Mouse (Mus musculus): ENCODE measurements around the gene Gm49369.
"Not testable (repeated sequence)": the region's sequence is repeated elsewhere in the genome, so short reads cannot be mapped to it uniquely, and the experiment has no call there.

The Gm49369 gene

DNA sequence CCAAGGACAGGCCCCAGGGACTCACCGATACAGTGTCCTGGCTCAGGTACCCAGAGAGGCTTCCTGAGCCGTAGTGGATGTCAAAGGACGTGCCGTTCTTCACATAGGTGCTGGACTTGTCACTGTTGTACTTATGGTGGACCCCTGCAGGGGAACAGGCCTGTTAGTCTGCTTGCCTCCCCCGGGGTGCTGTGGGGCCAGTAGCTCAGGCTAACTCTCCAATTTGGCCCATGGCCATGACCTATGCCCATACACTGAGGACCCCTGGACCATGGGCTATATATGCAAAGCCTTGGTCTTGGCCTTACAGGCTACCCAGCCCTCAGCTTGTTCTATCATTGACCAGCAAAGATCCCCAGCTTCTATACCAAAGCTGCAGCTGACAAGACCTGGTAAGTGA lies at the start of gene Gm49369:
Gene Gm49369 (minus strand): TSS at position 101 of the 400 bp plus-strand sequence.
- no peak for DNase-seq (ENCODE audit: low read depth, low spot score)

GRCm38 (mm10) chr7:142431106-142431505 lies 48.6 kb upstream of the Gm49369 start:
- no peak for DNase-seq (ENCODE audit: low read depth, low spot score)

DNA sequence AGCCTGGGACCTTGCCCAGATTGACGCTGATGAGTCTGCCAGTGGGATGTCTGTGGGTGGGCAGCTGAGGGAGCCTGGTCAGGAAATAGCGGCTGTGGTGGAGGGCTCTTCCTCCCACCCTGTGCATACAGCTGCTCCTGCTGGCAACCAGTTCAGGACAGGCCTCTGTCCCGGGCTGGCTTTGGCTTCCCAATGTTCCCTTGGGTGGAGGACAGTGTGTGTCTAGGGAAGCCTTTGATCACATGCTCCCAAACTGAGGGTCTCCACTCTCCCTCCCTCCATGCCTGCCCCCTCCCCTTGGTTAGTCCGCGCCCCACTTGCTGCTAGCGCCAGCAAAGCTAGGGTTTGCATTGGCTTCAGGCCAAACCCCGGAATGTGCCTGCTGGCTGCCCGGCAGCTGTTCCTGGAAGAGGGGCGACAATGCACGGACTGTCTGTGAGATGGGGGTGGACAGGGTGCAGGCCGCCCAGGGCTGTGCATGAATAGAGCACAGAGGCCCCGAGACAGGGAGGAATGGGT lies 47.8 kb upstream of the Gm49369 start:
- no peak for DNase-seq (ENCODE audit: low read depth, low spot score)

- no peak for DNase-seq (ENCODE audit: low read depth, low spot score)
Measured at GRCm38 (mm10) chr7:142428213-142428612, 45.7 kb upstream of the Gm49369 start.

DNA sequence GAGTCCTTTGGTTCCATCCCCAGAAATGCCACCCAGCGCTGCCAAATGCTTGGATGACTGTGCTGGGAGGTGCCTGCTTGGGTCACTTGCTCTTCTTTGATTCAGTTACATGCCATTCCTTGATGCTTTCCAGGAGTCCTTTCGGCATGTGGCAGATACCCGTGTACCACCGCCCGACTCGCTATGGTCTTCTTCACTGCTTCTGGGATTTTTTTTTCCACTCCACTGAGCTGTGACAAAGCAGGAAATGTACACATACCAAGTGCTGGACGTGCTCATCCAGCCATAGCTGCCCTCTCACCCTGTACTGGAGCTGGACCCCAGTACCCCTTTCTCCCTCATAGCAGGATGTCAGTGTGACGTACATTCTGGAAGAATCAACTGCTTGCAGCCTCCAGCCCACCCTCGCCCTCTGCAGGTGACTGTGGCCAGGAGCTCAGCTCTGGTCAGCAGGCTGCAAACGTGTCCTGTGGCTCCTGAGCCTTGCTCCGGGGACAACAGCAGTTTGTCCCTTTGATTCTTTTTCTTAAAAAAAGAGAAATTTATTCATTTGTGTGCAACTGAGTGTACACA lies 43.3 kb upstream of the Gm49369 start:
- DNase-seq (ENCODE audit: low read depth, low spot score), result no peak

DNA sequence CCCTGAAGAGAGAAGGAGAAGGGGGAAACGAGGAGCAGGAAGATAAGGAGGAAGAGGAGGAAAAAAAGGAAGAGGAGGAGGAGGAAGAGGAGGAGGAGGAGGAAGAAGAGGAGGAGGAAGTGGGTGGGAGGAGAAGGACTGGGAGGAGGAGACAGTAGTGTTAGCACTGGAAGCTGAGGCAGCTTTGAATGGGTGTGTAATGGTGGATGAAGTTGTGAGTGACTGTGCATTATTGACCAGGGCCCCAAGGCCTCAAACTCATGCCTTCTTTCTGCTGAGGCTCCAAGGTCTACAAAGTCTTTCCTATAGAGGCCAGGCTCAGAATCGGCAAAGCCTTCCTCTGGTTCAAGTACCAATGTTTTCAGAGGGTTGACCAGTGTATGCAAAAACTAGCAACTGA lies 39.4 kb upstream of the Gm49369 start:
- DNase-seq (ENCODE audit: low read depth, low spot score), result no peak

DNA sequence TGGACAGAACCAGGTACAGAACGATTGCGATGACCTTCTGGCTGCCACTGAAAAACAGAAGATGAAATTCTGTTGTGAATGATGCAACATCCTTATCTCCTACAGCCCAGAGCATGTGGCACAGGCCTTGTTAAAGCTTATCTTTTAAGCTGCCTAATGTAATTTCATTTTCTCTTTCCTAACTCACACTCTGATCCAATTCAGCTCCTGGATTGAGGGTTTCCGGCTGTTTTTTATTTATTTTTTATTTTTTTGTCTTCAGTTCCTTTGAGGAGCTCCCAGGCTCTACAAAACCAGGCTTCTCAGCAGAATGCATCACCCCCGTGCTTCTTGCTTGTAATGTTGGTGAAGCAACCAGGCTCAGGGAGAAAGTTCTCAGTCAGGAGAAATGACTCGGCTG lies 37.4 kb upstream of the Gm49369 start:
- DNase-seq (ENCODE audit: low read depth, low spot score), result no peak

DNA sequence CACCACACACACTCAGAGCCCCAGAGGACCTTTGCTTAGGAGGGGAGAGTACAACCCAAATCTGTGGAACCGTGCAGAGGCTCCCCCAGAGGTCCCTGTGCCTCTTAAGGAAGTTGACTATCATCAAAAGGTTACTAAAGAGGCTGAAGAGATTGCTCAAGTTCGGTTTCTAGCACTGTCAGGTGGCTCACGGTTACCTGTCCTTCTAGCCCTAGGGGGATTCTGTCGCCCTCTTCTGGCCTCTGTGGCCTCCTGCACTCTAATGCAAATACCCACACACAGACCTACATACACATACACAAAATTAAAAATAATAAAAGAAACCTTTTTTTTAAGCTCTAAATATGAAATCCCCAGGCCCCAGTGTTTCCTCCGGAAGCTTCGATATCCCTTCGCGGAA lies 36.2 kb upstream of the Gm49369 start:
- DNase-seq (ENCODE audit: low read depth, low spot score), result no peak

DNA sequence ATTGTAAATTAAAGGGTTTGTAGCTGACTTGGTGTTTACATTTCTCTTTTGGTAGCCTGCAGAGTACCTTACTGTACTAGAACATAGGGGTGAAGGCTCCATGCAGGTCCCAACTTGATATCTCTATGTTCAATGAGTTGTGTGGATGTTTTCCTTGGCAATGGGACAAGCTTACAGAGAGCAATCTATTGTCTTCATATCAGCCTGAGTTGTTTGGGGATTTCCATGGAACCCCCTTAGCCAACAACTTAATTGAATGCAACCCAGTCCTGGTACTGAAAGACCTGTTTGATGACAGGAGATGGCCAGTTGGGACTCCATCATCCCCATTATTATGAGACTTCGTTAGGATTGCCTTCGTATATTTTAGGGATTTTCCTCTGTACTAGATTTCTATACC lies 35.6 kb upstream of the Gm49369 start:
- no peak for DNase-seq (ENCODE audit: low read depth, low spot score)

DNA sequence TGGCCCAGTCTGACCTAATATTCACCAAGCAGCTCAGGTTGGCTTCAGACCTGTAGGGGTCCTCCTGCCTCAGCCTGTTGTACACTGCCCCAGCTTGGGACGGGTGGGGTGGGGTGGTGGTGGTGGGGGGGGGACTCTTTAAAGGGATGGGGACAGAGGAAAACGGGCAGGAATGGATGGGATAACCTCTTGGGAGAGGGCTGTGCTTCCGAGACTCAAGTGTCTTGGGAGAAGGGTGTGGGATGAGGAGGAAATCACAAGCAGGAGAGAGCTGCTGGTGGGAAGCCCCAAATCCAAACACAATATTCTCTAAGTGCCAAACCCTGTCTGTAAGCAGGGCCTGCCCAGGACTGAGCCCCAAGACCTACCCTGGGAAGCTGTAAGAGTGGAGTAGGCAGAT lies 33.8 kb upstream of the Gm49369 start:
- no peak for DNase-seq (ENCODE audit: low read depth, low spot score)

DNA sequence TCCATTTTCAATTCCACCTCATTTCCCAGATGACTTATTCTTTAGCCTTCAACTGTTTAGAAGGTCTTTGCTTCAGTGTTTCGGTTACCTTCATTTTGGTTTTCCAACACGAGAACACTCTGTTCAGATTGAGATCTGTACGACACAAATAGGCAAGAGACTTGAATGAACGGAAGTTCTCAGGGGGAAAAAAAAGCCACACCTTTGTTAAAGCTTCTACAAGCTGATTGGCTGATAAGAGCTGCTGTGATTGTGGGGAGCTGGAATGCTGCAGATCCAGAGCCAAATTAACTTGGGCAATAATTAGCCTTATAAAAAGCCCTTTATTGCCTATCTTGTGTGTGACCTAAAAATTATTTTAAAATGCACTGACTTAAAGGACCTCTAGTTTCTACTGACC lies 32.8 kb upstream of the Gm49369 start:
- no peak for DNase-seq (ENCODE audit: low read depth, low spot score)

- no peak for DNase-seq (ENCODE audit: low read depth, low spot score)
Measured at GRCm38 (mm10) chr7:142413285-142413684, 30.8 kb upstream of the Gm49369 start.

DNA sequence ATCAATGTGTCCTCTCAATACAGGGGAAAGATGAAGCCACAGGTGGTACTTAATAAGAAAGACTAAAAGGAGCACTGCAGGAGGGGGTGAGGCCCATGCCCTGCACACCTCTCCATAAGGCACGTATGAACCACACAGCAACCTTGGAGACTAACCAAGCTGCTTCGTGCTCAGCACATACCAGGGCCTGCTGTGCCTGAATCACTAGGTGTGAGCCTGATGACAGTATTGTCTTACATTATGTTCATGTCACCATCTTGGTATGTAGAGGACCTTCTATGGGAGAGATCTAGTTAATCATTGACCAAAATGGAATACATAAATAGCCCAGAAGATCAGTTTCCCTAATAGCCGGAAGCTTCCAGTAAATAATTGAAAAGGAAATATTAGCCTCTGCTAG lies 27.1 kb upstream of the Gm49369 start:
- no peak for DNase-seq (ENCODE audit: low read depth, low spot score)

DNA sequence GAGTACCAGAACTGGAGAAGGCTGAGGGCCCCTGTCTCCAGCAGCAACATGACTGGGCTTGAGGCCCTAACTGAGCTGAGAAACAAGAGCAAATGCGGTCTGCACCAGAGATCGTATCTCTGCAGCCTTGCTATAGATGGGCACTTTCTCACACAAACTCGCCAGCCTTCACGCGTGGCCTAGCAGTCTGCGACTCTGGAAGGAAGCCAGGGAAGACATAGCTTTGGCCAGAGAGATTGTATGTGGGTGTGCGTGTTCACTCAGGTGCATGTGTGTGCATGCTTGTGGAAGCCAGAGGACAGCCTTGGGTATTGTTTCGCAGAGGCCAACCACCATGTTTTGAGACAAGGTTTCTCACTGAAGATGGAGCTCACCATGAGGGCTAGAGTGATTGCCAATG lies 26.2 kb upstream of the Gm49369 start:
- DNase-seq (ENCODE audit: low read depth, low spot score), result no peak

DNA sequence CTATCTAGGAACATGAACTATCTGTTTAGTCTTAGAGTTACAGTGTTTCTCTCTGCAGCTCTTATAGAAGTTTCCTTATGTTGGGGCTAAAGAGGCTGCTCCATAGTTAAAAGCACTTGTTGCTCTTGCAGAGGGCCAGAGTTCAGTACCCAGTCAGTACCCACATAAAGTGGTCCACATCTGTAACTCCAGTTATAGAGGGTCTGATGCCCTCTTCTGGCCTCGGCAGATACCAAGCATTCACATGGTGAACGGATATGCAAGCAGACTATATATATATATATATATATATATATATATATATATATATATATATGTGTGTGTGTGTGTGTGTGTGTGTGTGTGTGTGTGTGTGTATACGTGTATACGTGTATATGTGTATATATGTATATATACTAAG lies 25.5 kb upstream of the Gm49369 start:
- no peak for DNase-seq (ENCODE audit: low read depth, low spot score)

DNA sequence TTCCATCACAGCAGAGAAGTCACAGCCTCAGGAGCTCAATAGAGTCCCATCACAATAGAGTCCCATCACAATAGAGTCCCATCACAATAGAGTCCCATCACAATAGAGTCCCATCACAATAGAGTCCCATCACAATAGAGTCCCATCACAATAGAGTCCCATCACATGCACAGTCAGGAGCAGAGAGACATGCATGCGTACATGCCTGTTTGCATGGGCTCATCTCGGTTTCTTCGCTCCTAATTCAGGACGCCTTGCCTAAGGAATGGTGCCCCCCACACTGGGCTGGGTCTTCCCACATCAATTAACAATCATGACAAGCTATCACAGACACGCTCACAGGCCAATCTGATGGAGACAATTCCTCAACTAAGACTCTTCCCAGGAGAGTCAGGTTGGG lies 22.7 kb upstream of the Gm49369 start:
- DNase-seq (ENCODE audit: low read depth, low spot score), result not testable (repeated sequence)

DNA sequence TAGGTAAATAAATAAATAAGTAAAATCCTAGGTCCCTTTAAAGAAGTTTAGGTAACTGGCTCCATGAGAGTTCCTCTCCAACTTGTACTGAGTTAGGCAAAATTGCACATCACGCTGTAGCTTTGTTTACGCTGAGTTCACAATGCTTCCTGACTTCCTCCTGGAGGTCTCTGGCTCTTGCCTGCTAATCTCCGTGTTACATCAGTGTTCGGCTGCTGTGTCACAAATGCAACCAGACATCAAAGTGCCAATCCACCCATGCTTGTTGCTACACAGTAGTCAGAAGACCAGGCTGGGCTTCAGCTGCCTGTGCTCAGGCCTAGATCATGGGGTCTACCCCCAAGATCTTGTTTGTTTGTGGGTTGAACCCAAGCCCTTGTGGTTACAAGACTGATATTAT lies 21.1 kb upstream of the Gm49369 start:
- no peak for DNase-seq (ENCODE audit: low read depth, low spot score)

- DNase-seq (ENCODE audit: low read depth, low spot score), result no peak
Measured at GRCm38 (mm10) chr7:142400750-142401142, 18.3 kb upstream of the Gm49369 start.

- no peak for DNase-seq (ENCODE audit: low read depth, low spot score)
Measured at GRCm38 (mm10) chr7:142400112-142400749, 17.8 kb upstream of the Gm49369 start.

- no peak for DNase-seq (ENCODE audit: low read depth, low spot score)
Measured at GRCm38 (mm10) chr7:142399250-142399649, 16.8 kb upstream of the Gm49369 start.

DNA sequence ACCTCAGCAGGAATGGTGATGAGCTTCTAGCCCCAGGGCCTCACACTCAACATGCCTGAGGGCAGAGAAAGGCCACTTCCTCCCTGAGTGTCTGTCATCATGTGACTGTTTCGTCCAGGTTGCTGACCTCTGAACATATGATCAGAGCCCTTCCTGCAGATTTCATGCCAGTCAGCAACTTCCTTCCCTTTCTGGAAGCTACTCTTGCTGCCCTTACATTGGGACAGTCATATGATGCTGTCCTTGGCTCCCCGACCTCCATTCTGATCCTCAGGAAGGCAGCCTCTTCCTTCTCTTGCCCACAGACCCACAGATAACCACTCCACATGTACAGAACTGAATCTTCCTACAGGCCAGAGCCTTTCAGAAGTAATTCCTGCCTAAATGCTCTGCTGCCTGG lies 15.6 kb upstream of the Gm49369 start:
- no peak for DNase-seq (ENCODE audit: low read depth, low spot score)

GRCm38 (mm10) chr7:142396611-142397010 lies 14.1 kb upstream of the Gm49369 start:
- DNase-seq (ENCODE audit: low read depth, low spot score), result no peak

GRCm38 (mm10) chr7:142395472-142395871 lies 13.0 kb upstream of the Gm49369 start:
- no peak for DNase-seq (ENCODE audit: low read depth, low spot score)
